Mouse (Mus musculus): Measurements from ENCODE around the gene Adam25. TPM values are rescaled to one million over a fixed set of nuclear protein-coding genes. Genes with fewer than 3 reads are reported as not detected.
"Not testable (repeated sequence)": the region's sequence is repeated elsewhere in the genome, so short reads cannot be mapped to it uniquely, and the experiment has no call there.

The Adam25 gene
- polyA plus RNA-seq (2012; rRNA removed), result not detected in 2 replicates

DNA sequence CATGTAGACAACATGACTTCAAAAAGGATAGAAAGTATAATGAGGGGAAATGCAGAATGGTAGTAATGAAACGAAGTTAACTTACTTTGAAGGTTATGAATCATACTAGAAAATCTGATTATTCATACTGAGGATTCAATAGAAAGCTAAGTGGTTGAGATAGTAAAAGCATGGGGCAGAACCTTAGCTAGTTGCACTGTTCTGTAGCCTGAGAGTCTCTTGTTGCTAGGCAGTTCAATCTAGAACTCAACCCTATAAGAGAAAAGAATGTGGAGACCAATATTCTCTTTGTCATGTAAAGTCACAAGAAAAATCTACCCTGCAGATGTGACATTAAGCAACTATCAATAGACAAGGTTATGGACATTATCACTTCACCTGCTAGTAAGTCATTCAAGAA lies at the start of gene Adam25:
TSS of gene Adam25 (plus strand) at position 301 of the 400 bp plus-strand sequence.
- WGBS, result 47% methylated on average over 1 of the region's 1 CpGs
- not testable (repeated sequence) for DNase-seq (ENCODE audit: low read depth, low spot score)

DNA sequence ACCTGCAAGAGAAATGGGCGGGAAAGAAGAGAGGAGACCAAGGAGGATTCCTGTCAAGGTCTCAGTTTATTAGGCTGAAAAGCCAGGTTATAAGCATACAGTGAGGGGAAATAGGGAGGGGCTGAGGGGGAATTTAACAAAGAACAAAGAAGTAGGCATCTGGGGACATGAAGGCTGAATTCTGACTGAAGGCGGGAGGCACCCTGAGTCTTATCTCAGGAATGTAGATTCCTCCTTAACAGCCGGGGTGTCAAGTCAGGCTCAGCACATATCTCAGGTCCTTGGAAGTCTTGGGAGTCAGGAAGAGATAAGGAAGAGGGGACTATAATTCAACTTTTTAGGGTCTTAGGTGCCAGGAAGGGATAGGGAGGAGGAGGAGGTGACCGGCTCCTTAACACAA lies 36.6 kb upstream of the Adam25 start:
- 90% methylated on average over 4 of the region's 4 CpGs for WGBS

DNA sequence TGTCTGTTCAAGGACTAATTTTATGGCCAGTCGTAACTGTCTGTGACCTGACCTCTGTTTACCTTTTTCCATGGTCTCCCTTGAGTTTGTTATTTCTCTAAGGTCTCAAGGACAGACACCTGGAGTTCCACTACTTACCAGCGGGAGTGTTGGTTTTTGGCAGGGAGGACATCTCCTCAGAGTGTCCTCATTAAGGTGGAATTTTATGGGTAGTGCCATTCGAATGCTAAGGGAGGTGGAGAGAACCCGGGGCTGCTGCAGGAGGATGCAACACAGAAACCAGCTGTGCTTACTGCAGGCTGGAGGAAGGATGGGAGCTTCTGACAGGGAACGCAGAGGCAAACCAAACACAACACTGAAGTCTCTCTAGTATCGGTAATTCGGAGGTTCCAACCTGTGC lies 36.0 kb upstream of the Adam25 start:
- no peak for DNase-seq (ENCODE audit: low read depth, low spot score)
- 77% methylated on average over 7 of the region's 7 CpGs for WGBS

More for the DNA sequence above, 36.6 kb upstream of the Adam25 start:
- DNase-seq (ENCODE audit: low read depth, low spot score), result not testable (repeated sequence)

DNA sequence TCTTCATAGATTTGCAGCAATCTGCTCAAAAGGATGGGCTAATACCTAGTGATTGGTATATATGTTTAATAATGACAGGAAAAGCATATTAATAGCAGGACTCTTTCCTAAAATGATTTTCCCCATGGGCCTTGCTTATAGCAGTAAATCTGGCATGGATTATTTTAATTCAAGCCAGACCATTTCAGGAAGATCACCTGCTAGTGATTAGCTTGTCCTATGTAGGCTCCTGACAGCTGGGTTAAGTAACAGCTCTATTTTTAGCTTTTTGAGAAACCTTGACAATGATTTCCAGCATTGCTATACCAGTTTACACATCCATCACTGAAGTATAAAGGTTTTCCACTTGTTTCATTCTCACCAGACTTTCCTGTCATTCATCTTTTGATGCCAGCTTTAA lies 31.3 kb downstream of the Adam25 start:
- DNase-seq (ENCODE audit: low read depth, low spot score), result no peak

DNA sequence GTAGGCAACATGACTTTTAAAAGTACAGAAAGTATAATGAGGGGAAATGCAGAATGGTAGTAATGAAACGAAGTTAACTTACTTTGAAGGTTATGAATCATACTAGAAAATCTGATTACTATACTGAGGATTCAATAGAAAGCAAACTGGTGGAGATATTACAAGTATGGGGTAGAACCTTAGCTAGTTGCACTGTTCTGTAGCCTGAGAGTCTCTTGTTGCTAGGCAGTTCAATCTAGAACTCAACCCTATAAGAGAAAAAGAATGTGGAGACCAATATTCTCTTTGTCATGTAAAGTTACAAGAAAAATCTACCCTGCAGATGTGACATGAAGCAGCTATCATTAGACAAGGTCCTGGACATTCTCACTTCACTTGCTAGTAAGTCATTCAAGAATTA lies 41.0 kb downstream of the Adam25 start, which contains the start of gene Adam20:
TSS of gene Adam20 (plus strand) at position 301 of the 400 bp plus-strand sequence.
- DNase-seq (ENCODE audit: low read depth, low spot score), result not testable (repeated sequence)
- WGBS, result 63% methylated on average over 1 of the region's 1 CpGs

DNA sequence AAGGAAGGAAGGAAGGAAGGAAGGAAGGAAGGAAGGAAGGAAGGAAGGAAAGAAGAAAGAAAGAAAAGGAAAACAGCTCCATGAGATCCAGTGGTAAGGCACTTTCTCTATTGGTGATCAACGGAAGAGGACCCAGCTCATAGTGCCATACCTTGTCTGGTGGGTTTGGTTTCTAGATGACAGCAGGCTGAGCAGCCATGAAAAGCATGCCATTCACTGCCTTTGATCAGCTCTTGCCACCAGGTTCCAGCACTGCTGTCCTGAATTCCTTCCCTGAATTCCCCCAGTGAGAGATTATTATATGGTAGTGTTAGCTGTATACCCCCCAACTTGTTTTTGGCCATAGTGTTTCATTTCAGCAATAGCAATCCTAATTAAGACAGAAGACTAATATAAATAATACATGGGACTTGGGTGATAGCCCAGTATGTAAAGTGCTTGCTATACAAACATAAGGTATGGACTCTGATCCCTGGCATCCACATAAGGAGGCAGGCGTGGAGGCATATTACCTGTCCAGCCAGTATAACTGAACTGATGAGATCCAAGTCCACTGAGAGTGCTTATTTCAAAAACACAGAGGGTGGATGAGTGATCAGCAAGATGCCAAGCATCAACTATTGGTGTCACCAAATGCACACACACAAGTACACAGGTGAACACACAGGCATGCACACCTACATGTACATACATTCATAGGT lies 51.5 kb downstream of the Adam25 start:
- DNase-seq (ENCODE audit: low read depth, low spot score), result peak; percentile 78
- 23% methylated on average over 2 of the region's 2 CpGs for WGBS

Other genes starting within 250 kb of the Adam25 start
- not detected in 2 replicates for gene Adam24, start 77.1 kb upstream of the Adam25 start, polyA plus RNA-seq (2012; rRNA removed)
- not detected in 2 replicates for gene Adam20, start 41.1 kb downstream of the Adam25 start, polyA plus RNA-seq (2012; rRNA removed)
- gene Adam39, start 70.8 kb downstream of the Adam25 start, polyA plus RNA-seq (2012; rRNA removed), result not detected in 2 replicates